Mouse (Mus musculus) right cerebral cortex, postnatal 36 days (tissue): ENCODE data around the gene Olfr1412.
A peak's percentile ranks its signal among the peaks of the same experiment; 100 is the strongest.

Source experiments
- DNase-seq, 2 experiments: peaks; one replicate each; pipeline ENCODE4 v3.0.0; 2022; ENCODE audit warnings: low spot score in 2 of 2, mixed read lengths in 1 of 2

The Olfr1412 gene

GRCm38 (mm10) chr1:92585479-92585878, at the start of gene Olfr1412:
TSS of gene Olfr1412 (plus strand) at chr1:92585779.
- no peak for DNase-seq

DNA sequence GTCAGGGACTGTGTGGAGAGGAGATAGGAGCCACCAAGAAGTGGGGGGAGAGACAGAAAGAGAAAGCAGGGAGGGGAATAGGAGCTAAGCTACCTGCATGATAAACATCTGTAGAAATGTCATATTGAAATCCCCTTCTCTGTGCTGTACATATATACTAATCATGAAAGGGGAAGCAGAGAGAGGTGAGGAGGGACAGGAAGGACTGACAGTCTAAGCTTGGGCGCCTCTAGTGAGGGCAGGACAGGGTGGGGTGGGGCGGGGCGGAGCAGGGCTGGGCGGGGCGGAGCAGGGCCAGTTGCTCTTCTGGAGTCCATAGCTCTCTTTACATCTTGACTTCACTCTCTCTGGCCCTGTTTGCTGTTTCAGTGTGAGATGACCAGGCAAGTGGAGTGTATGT, 48.6 kb upstream of the Olfr1412 start:
- DNase-seq: no peak

GRCm38 (mm10) chr1:92539071-92539470, 46.5 kb upstream of the Olfr1412 start:
- no peak for DNase-seq

- DNase-seq: no peak
These were observed 39.6 kb upstream of the Olfr1412 start for GRCm38 (mm10) chr1:92545929-92546328.

GRCm38 (mm10) chr1:92571022-92571421, 14.6 kb upstream of the Olfr1412 start, which contains the start of gene Olfr1413:
TSS of gene Olfr1413 (plus strand) at chr1:92571322.
- no peak for DNase-seq

DNA sequence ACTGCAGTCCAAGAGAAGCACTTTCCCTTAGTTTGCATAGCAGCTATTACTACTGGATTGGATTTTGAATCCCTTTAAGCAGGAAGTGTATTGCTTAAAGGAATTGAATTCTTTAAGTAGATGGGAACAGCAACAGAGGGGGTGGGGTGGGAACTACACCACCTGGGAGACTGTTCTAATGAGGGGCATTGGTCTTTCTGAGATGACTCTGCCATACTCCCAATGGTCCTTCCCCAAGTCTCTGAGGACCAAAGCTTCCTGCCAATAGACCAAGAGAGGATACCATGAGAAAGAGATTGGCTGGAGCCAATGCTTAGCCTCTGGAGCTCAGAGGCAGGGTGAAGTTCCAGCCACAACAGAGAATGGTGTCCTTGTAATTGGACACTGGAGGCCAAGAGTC, 8.5 kb downstream of the Olfr1412 start, which contains the start of gene Olfr1411:
TSS of gene Olfr1411 (plus strand) at position 301 of the 400 bp plus-strand sequence.
- no peak for DNase-seq

GRCm38 (mm10) chr1:92596019-92596418, 10.4 kb downstream of the Olfr1412 start:
- no peak for DNase-seq

DNA sequence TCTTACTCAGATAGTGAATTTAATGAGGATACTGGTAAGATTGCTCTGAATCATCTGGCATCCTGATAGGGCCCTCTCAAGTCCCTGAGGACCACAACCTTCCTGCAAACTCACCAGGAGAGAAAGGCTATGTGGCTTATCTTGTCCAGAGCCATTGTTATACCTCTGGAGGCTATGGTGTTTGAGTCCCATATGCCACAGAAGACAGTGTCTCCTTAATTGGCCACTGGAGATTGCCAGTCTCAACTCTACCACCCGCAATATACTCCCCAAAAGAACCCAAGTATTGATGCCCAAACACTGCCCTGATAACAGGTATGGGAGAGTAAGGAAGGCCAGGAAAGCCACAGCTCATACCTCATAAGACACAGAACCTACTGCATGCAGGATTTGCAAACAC, 19.9 kb downstream of the Olfr1412 start, which contains the start of gene Olfr1410:
TSS of gene Olfr1410 (plus strand) at position 301 of the 400 bp plus-strand sequence.
- no peak for DNase-seq

DNA sequence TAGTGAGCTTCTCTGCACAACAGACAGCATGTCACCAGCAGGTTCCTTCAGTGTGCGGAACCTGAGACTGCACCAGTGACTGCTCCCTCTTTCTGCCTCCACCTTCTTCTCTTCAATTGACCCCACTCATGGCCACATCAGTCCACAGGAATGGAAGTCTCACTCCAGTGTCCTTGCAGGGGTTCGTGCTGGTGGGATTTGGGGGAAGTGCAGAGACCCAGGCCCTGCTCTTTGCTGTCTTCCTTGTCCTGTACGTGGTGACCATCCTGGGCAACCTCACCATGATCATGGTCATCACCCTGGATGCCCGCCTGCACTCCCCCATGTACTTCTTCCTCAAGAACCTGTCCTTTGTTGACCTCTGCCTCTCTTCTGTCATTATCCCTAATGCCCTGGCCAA, 22.1 kb downstream of the Olfr1412 start:
- no peak for DNase-seq

DNA sequence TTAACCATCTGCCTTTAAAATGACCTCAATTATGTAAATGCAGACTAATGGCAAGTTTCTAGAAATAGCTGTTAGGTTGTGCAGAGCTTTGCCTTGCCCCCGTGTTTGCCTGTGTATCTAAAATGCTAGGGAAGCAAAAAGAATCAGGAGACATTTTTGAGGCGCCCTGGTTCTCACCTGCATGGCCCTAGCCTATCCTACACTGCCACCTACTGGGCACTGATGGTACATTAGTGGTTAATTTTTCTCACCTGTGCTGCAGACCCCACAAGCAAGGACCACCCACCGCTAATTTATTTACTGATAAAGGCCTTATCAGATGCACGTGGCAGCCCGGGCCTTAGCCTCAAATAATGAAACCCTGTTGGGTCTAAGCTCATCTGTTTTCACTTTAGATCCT, 25.4 kb downstream of the Olfr1412 start:
- peak in 1 of 2 experiments; percentile 22 for DNase-seq

GRCm38 (mm10) chr1:92613175-92613574, 27.6 kb downstream of the Olfr1412 start:
- DNase-seq: no peak

DNA sequence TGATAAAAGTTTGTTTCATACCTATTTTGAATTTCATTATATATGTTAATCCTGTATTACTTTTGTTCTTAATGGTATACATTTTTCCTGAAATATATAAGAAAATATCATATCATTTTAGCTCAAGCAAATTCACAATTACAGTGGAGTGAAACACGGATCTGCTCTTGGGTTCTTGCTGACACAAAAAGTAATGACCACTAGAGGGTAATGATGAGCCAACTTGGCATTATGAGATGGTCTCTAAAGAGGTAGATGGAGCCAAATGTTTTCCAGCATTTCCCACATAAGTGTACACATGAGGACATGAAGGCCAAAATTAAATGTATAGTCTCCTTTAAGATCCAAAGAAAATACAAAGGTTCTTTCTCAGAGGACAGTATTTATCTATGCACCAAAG, 28.9 kb downstream of the Olfr1412 start:
- no peak for DNase-seq

DNA sequence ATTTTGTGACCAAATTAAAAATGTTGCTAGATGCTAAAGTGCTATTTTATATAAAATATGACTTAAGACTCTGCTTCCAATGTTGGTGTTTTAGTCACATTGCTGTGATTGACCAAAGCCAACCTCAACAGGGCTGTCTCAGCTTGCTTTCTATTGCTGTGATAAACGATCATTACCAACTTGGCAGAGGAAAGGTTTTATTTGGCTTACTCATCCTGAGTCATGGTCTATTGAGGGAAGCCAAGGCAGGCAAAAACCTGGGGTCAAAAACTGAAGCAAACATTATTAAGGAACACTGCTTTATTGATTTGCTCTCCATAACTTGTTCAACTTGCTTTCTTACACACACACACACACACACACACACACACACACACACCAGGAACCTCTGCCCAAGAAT, 30.5 kb downstream of the Olfr1412 start:
- no peak for DNase-seq

DNA sequence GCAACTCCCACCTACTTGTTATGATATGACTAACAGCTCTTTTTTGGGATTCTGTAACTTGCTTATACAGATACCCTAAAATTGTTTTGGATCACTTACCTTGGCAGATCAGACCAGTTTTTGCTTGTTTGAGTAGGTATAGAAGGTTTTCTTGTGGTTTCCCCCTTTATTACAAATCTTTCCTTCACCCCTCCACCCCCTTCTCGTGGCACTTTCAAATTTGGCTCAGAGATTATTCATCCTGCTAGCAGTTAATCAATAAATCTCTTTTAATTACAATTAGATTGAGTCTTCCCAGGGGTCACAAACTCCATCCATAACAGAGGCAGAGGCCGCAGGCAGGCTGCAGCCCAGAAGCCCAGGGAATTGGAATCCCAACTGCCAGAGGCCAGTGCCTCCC, 31.9 kb downstream of the Olfr1412 start, which contains the start of gene Olfr12:
TSS of gene Olfr12 (plus strand) at position 301 of the 400 bp plus-strand sequence.
- no peak for DNase-seq

GRCm38 (mm10) chr1:92618360-92618759, 32.8 kb downstream of the Olfr1412 start:
- DNase-seq: no peak

DNA sequence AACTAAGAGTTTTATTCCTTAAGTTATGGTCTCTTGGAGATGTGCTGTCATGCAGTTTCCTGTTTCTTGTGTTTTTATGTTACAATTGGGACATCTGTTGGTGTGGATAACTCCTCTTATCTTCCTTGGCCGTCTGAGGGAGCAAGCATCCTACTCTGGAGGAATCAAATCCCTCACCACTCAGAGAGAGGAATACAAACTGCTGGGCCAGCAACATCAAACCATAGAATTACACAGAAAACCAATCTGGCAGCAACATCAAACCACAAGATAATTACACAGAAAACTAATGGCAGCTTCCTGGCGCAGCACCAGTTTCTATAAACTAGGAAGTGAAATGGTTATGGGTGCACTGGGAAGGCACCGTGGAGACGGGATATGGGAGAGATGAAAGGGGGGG, 42.6 kb downstream of the Olfr1412 start:
- DNase-seq: no peak

DNA sequence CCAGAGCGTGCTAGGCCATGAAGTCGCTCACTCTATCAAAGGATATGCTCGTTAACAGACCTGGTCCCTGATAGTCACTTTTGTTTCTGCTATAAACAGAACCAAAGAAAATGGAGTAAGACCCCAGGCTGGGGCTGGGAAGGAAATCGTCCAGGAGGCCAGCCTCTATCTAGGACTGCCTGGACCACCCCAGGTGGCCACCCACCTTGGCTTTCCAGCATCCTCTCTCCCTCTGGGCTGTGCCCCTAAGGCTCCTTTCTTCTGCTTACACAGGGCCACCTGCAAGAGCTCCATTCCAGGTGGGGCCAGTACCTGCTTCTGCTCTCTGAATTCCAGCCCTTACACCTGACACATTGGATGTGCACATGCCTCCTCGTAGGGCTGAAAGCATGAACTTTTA, 46.6 kb downstream of the Olfr1412 start:
- no peak for DNase-seq

GRCm38 (mm10) chr1:92632948-92633347, 47.4 kb downstream of the Olfr1412 start:
- no peak for DNase-seq

DNA sequence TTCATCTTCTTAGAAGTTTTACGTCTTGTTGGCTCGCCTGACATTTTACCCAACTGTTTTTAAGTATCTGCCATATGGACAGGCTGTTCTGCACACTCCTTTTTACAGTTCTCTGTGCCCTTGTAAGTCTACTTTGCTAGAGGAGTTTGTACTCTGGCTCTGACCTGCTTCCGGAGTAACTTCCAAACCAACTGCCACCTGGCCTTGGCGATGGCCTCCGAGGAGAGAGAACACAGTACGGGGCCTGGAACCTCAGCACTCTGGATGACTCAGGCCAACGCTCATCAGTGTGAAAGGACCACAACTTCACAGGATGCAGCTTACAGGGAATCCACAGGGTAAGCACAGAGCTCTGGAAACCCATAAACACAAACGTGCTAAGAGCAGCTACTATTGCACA, 48.1 kb downstream of the Olfr1412 start:
- DNase-seq: no peak

DNA sequence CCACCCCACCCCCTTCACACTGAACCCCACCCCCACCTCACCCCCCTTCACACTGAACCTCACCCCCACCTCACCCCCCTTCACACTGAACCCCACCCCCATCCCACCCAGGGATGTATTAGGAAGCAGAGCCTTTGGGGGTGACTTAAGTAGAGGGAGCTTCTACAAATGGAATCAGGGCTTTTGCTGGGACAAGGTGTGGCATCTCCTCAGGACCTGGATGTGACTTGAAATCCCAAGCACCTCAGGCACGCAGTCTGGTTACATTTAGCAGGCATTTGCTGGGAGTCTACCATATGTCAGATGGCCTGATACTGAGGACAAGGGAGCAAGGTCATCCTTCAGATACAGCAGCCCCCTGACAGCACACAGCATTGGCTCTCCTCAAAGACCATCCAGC, 49.0 kb downstream of the Olfr1412 start:
- DNase-seq: no peak

DNA sequence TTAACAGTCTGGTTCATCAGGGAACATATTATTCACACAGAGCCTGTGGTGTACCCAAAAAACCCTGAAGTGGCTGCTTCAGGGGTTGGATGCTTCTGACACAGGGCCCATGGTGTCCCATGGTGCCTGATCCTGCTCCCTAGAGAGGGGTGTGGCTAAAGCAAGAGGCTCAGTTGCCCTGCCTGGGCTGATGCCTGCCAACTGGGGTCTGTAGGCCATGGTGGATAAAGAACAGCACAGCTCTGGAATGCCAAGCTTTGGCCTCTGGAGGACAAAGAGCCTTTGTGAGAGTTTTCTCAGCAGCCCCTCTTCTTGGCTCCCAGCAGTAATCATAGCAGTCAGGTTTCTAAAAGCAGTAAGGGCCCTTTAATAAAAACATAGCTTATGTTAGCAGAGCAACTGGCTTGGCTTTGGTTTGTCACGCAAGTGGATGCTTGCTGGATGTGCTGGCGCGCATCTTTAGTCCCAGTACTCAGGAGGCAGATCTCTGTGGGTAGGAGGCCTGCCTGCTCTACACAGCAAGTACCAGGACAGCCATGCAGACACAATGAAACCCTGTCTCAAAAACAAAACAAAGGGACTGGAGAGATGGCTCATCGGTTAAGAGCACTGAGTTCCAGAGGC, 49.5 kb downstream of the Olfr1412 start:
- no peak for DNase-seq

- DNase-seq: no peak
These were observed 50.4 kb downstream of the Olfr1412 start for GRCm38 (mm10) chr1:92636015-92636414.

- DNase-seq: no peak
These were observed 51.1 kb downstream of the Olfr1412 start for GRCm38 (mm10) chr1:92636676-92637075.
